Mouse (Mus musculus) adrenal gland, postnatal 36 days (tissue): ENCODE data around the gene Bhlhe41. TPM values are rescaled to one million over a fixed set of nuclear protein-coding genes. Genes with fewer than 3 reads are reported as not detected.

Source experiments
- DNase-seq, 2 experiments: peaks; one replicate each; pipeline ENCODE4 v3.0.0; 2021; ENCODE audit warnings: mixed read lengths in 1 of 2
- total RNA-seq, 2 experiments: library from RNA; stranded (reverse); gene quantifications; 2 replicates each; pipeline ENCODE4 v1.2.3; 2021

Gene Bhlhe41
- total RNA-seq, 2 experiments from 2014 or later, result 12.3 to 16.5 TPM

DNA sequence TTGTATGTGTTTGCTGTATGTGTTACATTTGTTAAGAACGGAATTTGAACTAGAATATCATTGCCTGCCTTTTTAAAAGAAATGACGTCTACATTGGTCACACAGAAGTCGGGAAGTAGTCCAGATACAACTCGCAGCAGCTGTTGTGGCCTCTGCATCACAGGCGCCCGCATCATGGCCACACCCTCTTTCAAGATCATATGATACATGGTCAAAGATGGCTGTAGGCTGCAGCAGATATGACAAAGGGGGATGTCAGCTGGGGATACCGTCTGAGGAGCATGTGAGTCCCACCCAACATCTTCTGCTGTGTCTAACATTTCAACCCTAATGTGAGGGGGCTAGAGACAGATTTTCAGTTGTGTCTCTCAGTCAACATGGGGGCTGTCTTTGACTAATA lies 6.7 kb upstream of the Bhlhe41 start:
- no peak for DNase-seq

DNA sequence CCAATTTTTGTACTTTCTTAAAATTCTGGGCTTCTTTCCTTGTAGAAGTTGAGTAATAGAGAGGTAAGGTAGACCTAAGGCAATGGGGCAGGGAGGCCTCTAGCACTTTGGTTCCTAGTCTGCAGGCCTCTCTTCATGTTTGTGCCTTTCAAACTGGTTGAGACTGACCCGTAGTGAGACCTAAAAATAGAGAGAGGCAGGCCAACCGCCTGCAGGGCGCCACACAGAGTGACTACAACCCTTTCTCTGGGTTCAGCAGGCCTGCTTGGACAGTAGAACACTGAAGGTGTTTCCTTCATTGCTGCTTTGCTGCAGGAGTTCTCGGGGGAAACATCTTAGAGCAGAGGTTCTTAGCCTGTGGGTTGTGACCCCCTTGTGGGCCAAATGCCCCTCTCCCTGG lies 5.6 kb upstream of the Bhlhe41 start:
- no peak for DNase-seq

DNA sequence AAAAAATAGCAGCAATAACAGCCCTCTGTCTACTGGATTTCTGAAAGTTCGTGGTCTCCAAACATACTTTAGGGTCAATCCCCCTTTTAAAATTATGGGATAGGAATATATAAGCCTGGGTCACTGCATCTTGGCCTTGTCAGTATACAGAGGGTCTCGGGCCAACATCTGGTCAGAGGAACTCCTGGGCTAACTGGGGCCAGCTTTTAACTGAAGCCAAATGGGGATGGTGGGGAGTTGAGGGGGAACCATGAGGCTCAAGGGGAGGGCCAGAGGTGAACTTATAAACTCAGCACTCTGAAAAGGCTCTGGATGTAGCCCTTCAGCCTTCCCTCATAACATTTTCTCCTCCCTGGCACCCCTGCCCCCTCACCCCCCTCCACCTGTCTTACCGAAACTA lies 1.8 kb upstream of the Bhlhe41 start:
- no peak for DNase-seq

DNA sequence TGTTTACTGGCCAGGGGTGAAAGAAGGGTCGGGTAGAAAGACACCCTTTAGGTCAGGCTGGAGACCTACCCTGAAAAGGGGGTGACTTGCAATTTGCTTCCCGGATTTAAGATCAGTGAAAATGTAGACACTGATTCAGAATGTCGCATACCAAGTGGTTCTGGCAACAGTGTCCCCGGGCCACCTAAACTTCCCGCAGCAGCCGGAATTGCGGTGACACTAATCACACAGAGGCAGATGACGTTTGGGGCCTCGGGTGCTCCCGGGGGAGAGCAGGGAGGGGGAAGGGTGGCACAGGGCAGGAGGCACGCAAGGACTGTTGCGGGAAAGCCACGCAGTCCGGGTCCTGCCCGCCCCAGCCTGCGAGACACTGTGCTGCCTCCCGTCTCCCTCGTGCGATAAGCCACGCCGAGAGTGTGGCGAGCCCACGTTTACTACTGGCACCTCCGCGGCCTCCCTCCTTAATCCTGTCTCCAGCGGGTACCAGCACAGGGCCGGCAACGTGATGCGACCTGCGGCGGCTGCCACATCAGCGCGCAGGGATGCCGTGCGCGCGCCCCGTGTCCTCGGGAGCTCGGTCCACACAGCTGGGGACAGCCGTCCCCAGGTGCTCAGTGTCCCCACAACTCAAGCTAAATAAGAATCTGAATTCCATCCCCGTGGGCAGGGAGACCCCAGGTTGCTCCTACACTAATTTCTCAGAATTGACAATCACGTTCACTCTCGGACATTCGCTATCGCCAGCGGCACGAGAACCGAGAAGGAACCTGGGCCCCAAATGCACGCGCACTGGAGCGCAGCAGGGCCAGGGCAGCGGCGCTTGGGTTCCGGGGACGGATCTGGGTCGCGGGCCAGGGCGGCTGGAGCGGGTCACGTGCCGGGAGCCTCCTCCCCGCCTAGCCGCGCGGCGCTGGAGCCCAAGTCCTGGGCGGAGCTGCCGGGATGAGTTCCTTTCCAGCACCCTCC lies 811 bp upstream of the Bhlhe41 start:
- peak; percentile 96 for DNase-seq

DNA sequence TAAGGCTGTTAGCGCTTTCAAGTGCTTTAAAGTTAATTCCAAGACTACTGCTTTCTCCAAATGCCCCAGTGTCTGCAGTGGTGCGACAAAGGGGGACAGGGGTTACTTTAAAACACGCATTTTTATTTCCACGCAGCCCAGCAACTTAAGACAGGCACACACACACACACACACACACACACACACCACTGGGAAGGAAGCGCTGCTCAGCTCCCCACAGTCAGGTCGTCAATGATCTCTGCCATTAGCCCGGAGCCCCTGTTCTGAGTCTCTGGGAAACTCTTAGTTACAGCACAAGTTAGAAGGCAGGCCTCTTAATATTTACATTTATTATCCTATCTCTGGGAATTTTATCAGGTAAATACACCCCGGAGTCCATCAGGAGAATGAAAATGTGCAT lies 1.2 kb downstream of the Bhlhe41 start:
- peak in 1 of 2 experiments; percentile 13 for DNase-seq

DNA sequence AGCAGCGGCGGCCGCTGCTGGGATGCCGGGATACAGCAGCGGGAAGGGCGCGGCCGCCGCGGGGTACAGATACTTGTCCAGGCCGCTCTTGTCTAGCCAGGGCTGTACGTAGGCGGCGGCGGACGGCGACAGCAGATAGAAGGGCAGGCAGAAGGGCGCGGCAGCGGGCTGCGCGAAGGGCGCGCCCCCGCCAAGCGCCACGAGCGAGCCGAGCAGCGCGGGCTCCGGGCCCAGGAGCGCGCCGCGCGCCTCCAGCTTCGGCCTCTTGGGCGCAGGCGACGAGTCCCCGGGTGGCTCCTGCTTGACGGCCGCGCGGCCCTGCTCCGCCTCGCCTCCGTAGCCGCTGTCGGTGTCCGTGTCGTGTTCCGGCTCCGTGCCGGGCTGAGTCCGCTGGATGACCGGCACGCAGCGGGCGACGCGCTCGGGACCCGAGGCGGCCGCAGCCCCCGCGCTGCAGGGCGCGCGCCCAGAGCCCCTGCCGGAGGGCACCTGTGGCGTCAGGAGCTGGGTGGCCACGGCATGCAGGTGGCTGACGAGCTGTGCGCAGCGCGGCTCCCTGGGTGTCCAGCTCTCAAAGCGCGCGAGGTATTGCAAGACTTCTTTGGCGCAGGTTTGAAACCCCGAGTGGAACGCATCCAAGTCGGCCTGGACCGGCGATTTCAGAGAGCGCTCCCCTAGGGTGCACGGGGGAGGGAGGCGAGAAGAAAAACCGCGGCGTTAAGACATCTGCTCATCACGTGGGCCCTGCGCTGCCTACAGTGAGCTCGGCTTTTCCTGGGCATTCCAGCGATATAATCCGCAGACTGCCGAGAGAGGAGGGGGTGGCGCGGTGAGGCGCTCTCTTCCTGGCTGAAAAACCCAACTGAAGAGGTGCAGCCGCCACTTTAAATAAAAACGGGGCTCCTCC lies 2.0 kb downstream of the Bhlhe41 start:
- DNase-seq, result peak; percentile 80 to 81

DNA sequence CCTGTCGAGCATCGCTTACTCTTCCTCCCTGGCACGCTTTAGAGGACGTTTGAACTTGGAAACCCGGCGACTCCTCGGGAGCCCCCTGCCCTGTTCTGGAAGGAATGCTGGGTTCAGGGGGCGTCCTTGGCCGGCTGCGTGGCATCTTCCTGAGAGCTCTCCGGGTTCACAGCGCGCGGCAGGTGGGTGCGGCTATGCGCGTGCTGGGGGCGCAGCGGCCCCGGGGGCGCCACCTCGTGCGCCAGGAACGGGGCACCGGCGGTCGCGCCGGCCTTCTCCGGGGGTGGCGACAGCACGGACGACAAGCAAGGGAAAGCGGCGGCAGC lies 2.7 kb downstream of the Bhlhe41 start:
- no peak for DNase-seq

DNA sequence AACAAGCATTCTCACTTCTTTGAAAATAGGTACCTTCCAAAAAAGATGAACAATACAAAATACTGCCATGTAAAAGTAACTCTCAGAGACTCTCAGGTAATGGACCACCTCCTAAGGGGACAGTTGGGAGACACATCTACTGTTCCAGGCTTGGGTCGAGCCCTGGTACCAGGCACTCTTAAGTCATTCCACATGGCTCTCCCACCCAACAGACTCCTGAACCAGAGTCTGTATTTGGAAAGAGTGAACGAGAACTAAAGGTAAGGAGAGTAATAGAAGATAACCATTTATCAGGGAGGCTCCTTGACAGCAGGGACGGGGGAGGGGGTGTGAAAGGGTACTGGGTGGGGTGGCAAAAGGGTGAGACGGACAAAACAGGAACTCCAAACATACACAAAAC lies 3.0 kb downstream of the Bhlhe41 start:
- no peak for DNase-seq

DNA sequence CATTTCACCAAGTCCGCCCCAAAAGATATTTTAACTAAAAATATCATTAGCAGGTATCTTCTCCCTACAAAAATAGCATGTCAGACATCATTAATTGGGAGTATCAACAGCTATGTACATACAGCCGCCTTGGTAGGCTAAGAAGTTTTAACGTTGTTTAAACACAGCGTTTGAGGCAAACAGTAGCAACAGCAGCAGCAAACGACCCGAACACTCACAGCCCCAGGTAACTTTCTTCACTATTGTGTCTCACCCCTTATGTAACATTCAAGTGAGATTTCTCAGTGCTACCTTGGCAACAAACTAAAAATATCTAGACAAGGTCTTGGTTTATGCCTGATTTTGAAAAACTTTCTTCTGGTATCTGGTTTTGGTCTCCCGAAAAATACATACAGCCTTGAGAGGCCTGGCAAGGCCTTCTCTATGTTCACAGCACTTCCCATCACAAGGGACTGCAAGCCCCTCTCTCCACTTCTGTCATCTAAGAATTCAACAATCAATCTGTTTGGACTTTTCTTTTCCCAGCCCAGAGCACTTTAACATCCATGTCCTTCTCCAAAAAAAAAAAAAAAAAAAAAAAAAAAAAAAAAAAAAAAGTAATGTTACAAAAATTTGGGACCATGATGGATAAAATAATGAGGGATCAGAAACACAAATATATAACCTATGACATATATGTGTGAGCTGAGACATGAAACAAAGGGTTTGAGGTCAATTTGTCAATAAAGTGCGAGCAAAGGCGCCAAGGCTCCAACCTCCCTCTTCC lies 3.7 kb downstream of the Bhlhe41 start:
- DNase-seq, result no peak

DNA sequence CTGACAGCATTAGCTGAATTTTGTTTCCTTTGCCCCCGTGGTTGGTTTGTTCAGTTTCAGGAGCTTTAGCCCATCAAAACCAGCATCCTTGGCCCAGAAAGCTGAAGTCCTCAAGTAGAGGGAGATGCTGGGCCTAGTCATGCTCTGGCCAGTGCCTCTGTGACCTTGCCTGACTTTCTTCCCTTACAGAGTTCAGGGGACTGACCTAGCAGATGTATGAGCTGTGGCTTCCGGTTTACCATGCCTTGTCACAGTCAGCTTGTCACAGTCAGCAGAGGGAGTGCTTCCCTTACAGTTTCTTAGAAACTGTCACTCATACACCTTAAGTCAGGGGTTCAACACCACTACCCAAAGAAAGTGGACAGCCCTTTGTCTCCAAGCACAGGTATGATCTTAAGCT lies 5.0 kb downstream of the Bhlhe41 start:
- DNase-seq, result peak in 1 of 2 experiments; percentile 26

DNA sequence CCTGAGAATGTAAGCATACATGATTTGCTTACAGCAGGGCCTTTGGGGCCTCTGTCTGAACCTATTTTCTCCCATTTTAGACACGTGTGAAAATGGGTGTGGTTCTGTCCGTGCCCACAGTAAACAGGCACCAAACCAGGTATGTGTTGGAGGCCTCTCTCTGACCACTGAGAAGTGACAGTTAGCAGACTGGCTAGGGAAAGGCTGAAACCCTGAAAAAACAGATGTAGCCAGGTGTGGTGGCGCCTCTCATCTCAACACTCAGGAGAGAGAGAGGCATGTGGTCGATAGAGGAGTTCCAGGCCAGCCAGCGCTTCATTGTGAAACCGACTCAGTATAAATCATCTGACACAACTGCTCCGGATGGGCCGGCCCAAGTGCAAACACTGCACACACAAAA lies 6.9 kb downstream of the Bhlhe41 start:
- no peak for DNase-seq

DNA sequence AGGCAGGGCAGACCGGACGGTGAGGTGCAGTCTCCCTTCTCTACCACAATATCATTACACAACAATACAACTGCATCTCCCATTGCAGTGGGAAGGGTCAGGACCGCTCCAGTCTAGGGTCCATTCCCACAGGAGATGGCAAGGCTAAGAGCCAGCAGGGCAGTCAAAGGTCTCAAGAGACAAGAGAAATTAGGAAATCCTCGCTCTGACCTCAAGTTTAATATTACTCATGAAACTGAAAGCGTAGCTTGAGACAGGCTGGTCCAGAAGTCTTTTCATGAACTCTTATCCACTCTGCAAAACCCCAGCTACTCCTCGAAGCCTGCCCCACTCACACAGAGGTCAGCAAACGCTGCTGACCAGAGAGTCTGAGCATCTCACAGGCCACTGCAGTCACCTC lies 7.9 kb downstream of the Bhlhe41 start:
- peak in 1 of 2 experiments; percentile 41 for DNase-seq

DNA sequence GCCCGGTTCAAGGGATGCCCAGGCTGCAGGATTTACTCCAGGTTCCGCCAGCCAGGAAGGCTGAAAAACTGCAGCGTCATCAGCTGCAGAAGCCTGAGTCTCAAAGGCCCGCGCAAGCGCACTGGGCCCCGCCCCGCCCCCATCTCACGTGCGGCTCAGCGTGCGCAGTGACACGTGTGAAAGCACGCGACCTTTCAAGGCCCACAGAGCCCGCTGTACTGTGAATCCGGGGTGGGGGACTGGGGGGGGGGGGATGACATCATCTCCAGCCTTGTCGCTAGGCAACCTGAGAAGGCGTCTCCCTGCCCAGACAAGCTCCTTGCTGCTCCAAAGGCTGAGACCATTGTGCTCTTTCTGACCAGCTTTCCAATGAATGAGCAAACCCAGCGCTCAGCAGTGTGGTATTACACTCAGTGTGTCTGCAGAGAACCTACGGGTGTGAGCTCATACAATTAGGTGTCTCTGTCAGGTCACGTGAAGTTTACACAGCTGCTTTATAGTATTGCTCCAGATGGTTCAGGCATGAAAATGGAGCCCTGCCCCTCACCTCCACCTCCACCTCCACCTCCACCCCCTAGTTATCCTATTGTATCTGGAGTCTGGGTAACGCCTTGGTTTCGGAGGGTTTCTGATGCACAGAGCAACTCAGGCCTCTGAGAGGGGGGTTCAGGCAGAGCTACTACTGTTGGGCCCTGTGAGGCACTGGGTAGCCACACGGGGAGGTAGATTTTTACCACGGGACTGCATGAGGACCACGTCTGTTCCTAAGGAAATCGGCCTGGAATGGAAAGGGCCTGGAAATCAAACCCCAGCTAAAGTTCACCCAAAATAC lies 9.4 kb downstream of the Bhlhe41 start:
- DNase-seq, result peak; percentile 95

DNA sequence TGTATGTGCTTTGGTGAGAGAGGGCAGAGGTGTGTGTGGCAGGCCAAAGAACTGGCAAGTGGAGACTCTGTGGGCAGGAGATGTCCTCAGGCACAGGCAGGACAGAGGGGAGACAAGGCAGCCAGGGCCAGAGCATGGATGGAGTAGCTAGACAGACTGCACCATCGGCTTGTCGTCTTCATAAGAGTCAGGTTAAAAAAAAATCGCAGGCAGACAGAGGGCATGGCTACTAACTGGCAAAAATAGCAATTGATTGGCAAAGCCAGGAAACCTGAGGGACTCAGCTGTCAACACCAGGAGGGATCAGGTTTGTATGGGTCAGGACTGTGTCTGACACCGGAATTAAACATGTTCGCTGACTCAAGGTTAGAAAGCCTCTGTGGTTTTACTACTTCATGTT lies 10.6 kb downstream of the Bhlhe41 start:
- DNase-seq, result no peak

DNA sequence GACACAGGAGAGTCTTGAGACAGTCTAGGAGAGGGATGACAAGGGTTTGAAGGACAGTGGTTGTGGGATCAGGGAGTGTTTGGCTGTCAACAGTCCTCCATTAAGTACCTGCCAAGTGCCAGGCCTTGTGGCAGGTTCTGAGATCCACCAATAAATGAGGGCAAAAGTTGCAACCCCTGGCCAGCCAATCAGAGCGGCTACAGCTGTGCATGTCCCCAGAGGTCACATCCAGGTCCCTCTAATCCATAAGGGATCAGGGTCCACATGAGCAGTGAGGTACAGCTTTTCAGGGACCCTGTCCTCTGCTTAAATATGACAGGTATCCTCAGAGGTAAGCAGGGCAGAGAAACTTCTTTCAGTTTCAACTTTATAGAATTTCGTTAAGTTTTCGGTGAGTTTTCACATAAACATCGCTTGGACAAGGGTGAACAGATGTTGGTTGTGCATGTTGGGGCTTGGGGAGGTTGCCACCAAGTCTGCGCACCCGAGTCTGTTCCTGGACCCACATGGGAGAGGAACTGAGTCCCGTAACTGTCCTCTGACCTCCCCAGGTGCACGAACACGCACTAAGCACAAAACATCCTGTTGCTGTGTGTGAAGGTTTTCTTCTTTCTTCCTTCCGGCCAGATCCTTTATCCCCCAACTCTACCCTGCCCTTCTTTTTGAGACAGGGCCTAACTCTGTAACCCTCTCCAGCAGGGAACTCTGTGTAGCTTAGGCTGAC lies 11.8 kb downstream of the Bhlhe41 start:
- DNase-seq, result no peak

DNA sequence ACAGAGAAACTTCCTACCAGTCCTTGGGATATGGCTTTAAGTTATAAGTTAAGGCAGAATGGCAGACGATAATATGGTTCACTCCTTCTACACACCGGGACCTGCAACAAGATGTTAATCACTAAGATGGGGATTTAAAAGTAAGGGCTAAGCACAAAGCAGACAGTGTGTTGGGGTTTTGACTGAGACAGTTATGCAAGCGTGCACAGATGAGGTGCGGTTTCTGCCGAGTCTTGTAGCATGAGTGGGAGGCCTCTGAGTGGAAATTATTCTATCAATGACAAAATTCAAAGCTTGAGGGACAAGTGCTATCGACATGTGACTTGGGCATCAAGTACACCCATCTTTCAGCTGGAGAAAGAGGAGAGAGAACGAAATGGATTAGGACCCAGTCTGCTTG lies 12.7 kb downstream of the Bhlhe41 start:
- no peak for DNase-seq

DNA sequence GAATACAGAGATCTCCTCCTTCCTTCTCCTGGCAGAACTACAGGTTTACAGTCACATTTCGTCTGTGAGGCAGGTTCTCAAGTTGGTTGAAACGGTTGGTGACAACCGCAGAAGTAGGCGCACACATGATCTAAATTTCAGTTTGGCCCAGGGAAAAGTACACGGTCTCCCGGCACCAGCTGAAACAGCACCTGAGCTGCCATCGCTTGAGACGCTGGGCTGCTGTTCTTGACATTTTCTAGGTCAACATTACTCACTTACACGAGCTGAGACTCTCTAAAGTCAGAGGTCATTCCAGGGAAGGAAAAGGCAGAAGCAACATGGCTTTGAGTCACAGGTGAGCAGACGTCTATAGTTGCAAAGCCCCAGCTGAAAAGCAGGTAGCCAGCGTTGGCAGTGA lies 13.4 kb downstream of the Bhlhe41 start:
- DNase-seq, result no peak

DNA sequence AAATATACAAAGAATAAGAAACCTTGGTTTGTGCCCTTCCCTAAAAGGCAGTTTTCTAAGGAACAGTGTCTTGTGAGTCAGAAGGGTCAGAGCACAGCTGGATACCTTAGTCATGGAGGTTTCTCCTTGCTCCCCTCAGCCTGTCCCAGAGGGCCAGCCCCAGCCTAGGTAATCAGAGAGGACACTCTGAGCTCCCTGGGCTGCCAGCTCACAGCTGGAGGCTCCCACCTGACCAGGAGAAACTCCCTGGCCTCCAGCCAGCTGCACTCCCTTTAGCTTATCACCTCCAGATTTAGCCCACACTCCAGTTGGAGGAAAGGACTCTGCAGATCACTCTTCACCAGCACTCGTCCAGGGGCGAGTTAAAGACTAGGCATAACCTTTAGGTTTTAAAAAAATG lies 14.6 kb downstream of the Bhlhe41 start:
- peak in 1 of 2 experiments; percentile 35 for DNase-seq

DNA sequence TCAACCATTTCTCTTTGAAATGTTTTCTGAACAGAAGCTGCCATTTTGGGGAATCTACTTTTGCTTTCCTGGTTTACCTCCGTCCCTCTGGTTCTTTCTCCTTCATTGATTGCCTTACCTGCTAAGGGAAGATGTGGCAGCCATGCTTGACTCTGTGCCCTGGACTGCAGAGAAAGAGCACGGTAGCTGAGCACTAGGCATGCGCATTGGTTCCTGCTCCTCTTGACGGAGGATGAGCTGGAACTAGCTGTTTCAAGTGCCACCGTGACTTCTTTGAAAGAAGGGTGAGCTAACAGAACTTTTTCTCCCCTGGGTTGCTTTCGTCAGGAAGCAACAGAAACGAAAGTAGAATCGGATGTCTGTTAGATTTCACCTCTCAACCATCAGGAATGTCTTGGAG lies 17.7 kb downstream of the Bhlhe41 start:
- no peak for DNase-seq

DNA sequence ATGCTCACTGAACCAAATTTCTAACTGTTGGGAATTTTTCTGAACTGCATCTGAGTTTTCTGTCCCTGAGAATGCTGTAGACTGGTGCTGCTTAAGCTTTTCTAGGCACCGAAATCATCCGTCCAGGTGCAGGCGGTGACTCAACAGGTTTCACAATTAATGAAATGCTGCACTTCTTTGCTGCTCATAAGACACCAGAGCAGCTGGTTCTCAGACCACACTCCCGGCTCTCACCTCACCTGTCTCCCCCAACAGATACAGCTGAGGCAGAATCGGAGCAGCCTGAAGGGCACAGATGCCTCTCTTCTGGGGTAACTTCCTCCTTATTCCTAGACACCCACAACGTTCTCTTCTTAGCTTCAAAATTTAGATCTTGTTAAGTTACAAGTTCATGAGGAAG lies 18.4 kb downstream of the Bhlhe41 start:
- DNase-seq, result no peak

DNA sequence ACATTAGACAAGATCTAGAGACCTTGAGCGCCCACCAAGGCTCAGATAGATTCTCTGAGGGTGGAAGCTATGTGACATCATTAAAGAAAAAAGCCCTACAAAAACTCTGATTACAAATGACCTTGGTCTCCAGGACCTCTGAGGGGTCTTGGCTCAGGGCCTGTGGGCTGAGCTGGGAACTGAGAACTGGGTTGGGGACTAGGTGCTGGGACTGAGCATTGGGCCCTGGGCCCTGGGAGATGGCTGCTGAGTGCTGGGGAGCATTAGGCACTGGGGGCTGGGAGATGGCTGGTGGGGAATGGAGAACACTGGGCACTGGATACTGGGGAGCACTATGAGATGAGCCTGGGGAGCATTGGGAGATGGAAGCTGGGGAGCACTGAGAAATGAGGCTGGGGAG lies 19.3 kb downstream of the Bhlhe41 start:
- DNase-seq, result no peak
